Mouse (Mus musculus): ENCODE results near the gene Gm973. TPM values are rescaled to one million over a fixed set of nuclear protein-coding genes. Genes with fewer than 3 reads are reported as not detected.

Gm973 gene
- polyA plus RNA-seq, 1 experiment: 11.5 TPM

DNA sequence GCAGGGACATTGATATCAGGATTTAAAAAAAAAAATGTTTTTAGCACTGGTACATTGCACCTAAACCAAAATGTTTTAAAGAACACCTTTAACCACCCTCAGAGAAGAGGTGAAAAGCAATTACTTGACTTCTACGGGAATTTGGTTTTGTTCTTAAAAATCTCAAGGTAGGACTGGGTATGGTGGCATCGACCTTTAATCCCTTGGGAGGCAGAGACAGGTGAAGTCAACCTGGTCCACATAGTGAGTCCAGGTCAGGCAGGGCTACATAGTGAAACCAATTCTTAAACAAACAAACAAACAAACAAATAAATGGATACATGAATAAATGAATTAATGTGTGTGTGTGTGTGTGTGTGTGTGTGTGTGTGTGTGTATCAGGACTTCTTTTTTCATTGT lies 11.8 kb upstream of the Gm973 start:
- Histone ChIP-seq H3K4me3 (ENCODE audit: insufficient read depth, low read length) (no peak overlapping the region), H3K27ac (ENCODE audit: insufficient read depth, low read length) (no peak overlapping the region), H3K4me1 (ENCODE audit: control insufficient read depth, insufficient read depth, low read length) (no peaks in the 10 kb centered on the region)
- TF ChIP-seq CTCF (IDR thresholded peaks at IDR 0.05; ENCODE audit: extremely low read depth, insufficient read depth, low read length) (no peak), POLR2A (IDR thresholded peaks at IDR 0.05; ENCODE audit: extremely low read depth, insufficient read depth, low read length) (no peak)

DNA sequence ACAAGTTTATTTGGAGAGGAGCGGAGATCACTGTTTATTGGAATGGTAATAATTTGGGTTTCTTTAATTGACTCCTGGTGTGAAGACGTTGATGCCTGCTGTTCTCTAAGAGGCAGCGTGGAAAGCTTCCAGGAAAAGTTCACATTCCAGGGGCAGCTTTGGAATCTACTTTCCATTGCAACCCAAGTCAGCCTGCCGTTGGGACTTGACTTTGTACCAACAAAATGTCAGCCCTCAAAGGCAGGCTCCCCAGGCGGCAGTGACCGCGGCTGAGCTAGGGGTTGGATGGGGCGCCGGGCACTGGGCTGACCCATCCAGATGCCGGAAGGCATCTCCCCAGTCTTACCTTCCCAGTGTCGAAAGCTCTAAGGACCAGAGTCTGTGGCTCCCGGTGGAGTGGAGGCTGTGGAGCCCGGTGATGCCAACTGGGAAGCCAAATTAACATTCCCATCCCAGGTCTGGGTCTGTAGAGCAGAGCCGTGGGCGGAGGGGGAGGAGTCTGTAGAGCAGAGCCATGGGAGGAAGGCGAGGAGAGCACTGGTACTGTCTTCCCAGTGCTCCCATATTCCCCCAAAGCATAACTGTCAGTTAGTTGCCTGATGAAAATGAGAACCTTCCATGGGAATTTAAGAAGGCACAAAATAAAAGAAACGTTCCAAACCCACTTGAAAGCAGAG lies 7.5 kb upstream of the Gm973 start:
- Histone ChIP-seq H3K27ac (ENCODE audit: insufficient read depth, low read length) (no peak overlapping the region), H3K4me3 (ENCODE audit: insufficient read depth, low read length) (no peak overlapping the region), H3K4me1 (ENCODE audit: control insufficient read depth, insufficient read depth, low read length) (no peaks in the 10 kb centered on the region)
- TF ChIP-seq CTCF (IDR thresholded peaks at IDR 0.05; ENCODE audit: extremely low read depth, insufficient read depth, low read length) (no peak), POLR2A (IDR thresholded peaks at IDR 0.05; ENCODE audit: extremely low read depth, insufficient read depth, low read length) (no peak)

DNA sequence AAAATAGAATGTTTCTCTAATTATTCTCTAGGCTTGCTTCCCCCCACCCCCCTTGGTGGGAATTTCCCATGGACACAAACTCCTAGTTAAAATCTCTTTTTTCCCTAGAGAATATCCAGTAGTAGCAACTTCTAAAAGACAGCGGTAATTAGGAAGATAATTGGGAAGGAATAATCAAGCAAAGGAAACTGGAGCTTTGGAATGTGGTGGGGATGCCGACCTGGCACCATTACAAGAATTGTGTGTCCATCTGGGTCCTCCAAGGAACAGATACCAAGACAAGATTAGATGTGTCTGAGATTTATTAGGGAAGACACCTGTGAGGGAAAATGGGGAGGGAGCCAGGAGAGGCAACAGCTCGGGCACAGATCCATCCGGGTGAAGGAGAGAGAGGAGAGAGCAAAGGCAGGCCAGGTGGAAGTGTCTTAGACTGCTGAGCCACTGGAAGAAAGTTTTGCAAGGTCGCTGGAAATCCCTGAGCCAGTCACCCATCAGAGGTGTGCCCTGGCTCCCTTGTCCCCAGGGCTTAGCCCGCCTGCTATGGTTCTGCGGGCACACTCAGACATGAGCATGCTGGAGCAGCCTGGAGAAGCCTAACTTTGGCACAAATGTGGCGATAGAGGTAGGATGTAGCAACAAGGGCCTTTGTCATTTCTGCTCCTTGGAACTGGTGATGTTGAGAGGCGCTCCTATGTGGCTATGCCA lies 4.3 kb upstream of the Gm973 start:
- no peaks in the 10 kb centered on the region for H3K4me1 ChIP-seq (ENCODE audit: control insufficient read depth, insufficient read depth, low read length)
- TF ChIP-seq POLR2A (IDR thresholded peaks at IDR 0.05; ENCODE audit: extremely low read depth, insufficient read depth, low read length): no peak
- TF ChIP-seq CTCF (IDR thresholded peaks at IDR 0.05; ENCODE audit: extremely low read depth, insufficient read depth, low read length): no peak
- no peak overlapping the region for H3K4me3 ChIP-seq (ENCODE audit: insufficient read depth, low read length)
- H3K27ac ChIP-seq (ENCODE audit: insufficient read depth, low read length): no peak overlapping the region

DNA sequence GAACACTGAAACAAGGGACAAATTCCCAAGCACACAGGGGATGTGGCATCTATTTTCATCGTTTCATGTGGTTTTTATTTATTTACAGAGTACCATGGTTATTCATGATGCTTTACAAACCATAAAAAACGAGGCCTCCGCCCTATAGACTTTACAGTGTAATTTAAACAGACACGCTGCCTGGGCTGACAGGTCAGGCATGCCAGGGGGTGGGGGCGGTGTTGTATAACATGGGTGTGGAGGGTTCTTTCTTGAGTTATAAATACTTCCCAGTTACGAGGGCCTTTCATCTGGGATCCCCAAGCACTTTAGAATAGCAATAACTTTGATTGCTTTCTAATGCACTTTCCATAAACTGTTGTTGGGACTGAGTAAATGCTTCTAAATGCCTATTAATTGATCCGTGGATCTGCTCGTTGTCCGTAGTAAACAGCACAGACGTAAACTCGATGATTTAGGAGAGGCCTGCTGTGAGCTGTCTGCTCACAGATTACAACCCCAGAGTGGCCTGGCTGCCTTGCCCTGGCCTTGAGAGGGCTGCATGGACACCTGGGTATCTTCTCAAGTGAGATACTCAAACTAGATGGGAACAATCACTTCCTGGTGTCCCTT lies 4.3 kb downstream of the Gm973 start:
- Histone ChIP-seq H3K4me1 (ENCODE audit: control insufficient read depth, insufficient read depth, low read length) (no peaks in the 10 kb centered on the region; the same call in 1 of the 2 replicates), H3K4me3 (ENCODE audit: insufficient read depth, low read length) (no peak overlapping the region), H3K27ac (ENCODE audit: insufficient read depth, low read length) (no peak overlapping the region)
- TF ChIP-seq CTCF (IDR thresholded peaks at IDR 0.05; ENCODE audit: extremely low read depth, insufficient read depth, low read length) (no peak), POLR2A (IDR thresholded peaks at IDR 0.05; ENCODE audit: extremely low read depth, insufficient read depth, low read length) (no peak)

DNA sequence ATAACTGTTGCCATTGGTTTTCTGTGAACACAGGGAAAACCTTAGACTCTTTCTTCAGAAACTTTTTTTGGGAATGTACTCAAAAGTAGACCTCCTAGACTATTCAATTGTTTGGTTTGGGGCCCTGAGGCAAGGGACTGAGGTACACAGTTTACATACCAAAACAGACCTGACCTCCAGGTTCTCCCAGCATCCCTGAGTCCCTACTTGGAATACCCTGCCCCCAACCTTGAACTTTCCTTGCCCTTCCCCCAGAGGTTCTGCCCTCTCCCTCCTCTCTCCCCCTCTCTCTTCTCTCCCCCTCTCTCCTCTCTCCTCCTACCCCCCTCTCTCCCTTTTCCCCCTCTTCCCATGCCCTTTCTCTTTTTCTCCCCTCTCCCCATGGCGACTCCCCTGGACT lies 6.4 kb downstream of the Gm973 start:
- H3K4me1 ChIP-seq (ENCODE audit: control insufficient read depth, insufficient read depth, low read length): no peaks in the 10 kb centered on the region; the same call in 1 of the 2 replicates
- no peak overlapping the region for H3K27ac ChIP-seq (ENCODE audit: insufficient read depth, low read length)
- H3K4me3 ChIP-seq (ENCODE audit: insufficient read depth, low read length): no peak overlapping the region
- TF ChIP-seq CTCF (IDR thresholded peaks at IDR 0.05; ENCODE audit: extremely low read depth, insufficient read depth, low read length) (no peak), POLR2A (IDR thresholded peaks at IDR 0.05; ENCODE audit: extremely low read depth, insufficient read depth, low read length) (no peak)

DNA sequence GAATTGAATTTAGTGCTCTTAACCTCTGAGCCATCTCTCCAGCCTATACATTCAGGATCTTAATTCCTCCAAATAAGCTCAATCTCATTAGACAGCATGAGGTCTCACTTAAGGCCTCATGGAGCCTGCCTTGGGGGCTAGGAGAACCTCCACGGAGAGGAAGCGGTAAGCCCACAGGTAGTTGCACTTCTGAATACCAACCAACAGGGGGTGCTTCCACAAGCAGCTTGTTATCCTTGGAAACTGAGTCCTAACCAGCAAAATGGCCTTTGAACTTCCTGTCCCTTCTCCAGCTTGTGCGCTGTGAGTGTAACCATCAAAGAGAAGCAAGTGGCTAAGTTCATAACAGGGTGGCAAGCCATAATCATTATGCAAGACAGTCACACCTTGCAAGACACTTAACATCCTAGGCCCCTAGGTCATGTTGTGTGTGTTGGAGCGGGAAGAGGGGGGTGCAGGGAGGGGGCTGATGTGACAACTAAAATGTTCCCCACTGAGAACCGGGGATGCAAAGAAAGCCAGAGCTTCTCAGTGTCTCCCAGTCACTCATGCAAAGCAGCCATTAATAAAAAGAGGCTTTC lies 7.4 kb downstream of the Gm973 start:
- Histone ChIP-seq H3K27ac (ENCODE audit: insufficient read depth, low read length) (peak overlapping the region; percentile 50; the same call in 1 of the 2 replicates), H3K4me3 (ENCODE audit: insufficient read depth, low read length) (no peak overlapping the region), H3K4me1 (ENCODE audit: control insufficient read depth, insufficient read depth, low read length) (no peaks in the 10 kb centered on the region; the same call in 1 of the 2 replicates)
- TF ChIP-seq POLR2A (IDR thresholded peaks at IDR 0.05; ENCODE audit: extremely low read depth, insufficient read depth, low read length) (no peak), CTCF (IDR thresholded peaks at IDR 0.05; ENCODE audit: extremely low read depth, insufficient read depth, low read length) (no peak)

DNA sequence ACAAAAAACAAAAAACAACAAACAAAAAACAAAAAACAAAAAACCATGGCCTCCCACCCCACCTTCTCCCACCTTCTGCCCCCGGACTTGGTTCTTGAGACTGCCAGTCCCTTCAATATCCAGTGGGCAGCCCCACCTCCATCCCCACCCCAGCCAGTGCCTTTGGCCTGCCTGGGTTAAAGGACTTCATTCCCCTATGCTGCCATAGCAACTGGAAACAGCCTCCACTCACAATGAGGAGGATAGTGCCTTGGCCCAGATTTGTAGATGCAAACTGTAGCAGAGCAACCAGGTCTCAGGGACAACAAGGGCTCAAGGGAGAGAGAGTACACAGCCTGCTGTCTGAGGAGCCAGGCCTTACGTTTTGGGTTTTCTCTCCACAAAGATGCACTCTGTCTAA lies 8.0 kb downstream of the Gm973 start:
- Histone ChIP-seq H3K27ac (ENCODE audit: insufficient read depth, low read length) (peak overlapping the region; percentile 75), H3K4me1 (ENCODE audit: control insufficient read depth, insufficient read depth, low read length) (no peaks in the 10 kb centered on the region; the same call in 1 of the 2 replicates), H3K4me3 (ENCODE audit: insufficient read depth, low read length) (no peak overlapping the region)
- no peak for TF ChIP-seq POLR2A (IDR thresholded peaks at IDR 0.05; ENCODE audit: extremely low read depth, insufficient read depth, low read length)
- no peak for TF ChIP-seq CTCF (IDR thresholded peaks at IDR 0.05; ENCODE audit: extremely low read depth, insufficient read depth, low read length)

DNA sequence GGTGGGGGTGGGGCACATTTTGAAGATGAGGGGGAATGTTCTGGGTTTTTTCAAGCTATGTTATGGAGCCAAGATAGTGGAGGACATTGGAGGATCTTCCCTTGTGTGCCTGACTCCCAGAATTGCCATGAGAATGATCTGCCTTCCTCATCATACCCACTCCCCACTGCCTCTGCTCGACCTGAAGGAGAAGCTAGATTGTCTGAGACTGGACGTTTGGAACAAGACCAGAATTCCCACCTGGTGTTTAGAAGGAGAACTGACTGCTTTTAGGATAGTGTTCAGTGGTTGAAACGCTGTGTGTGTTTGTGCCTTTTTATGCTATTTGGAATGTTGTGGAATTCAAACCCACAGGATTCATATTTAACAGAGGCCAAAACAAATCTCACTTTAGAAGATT lies 8.7 kb downstream of the Gm973 start:
- Histone ChIP-seq H3K4me1 (ENCODE audit: control insufficient read depth, insufficient read depth, low read length) (no peaks in the 10 kb centered on the region; the same call in 1 of the 2 replicates), H3K27ac (ENCODE audit: insufficient read depth, low read length) (no peak overlapping the region), H3K4me3 (ENCODE audit: insufficient read depth, low read length) (no peak overlapping the region)
- TF ChIP-seq POLR2A (IDR thresholded peaks at IDR 0.05; ENCODE audit: extremely low read depth, insufficient read depth, low read length) (no peak), CTCF (IDR thresholded peaks at IDR 0.05; ENCODE audit: extremely low read depth, insufficient read depth, low read length) (no peak)

DNA sequence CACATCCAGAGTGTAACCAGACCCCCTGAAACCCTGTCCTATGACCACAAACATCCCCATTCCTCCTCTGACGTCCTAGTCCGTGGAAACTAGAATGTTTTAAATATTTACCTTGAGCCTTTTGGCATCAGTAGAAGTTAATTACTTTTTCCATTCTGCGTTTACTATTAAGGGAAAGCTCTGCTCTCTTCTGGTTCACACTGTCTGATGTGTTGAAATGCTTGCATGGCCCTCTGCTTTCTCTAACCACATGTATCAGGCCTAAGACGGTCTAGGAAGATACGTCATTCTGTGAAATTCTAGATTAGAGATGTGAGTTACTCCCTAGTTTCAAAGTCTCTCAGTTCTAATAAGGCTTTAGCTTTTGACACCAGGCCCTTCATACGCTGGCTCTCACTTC lies 11.2 kb downstream of the Gm973 start:
- TF ChIP-seq CTCF (IDR thresholded peaks at IDR 0.05; ENCODE audit: extremely low read depth, insufficient read depth, low read length) (no peak), POLR2A (IDR thresholded peaks at IDR 0.05; ENCODE audit: extremely low read depth, insufficient read depth, low read length) (no peak)
- H3K4me1 ChIP-seq (ENCODE audit: control insufficient read depth, insufficient read depth, low read length): no peaks in the 10 kb centered on the region; the same call in 1 of the 2 replicates
- H3K4me3 ChIP-seq (ENCODE audit: insufficient read depth, low read length): no peak overlapping the region
- no peak overlapping the region for H3K27ac ChIP-seq (ENCODE audit: insufficient read depth, low read length)
